Mouse (Mus musculus) kidney, adult 2 months (tissue): ENCODE results near the gene Cdc16. TPM values are rescaled to one million over a fixed set of nuclear protein-coding genes. Genes with fewer than 3 reads are reported as not detected.

Source experiments
- DNase-seq: peaks from one replicate; pipeline ENCODE4 v3.0.0; 2021
- H3K27ac ChIP-seq: fragments of 200-500 bp; 2 replicates; pipeline ENCODE4 v1.5.1; 2012; ENCODE audit warnings: low read depth, low read length, control low read depth, inconsistent platforms; ENCODE audit not compliant: insufficient read depth
- H3K27me3 ChIP-seq: fragments of 200-500 bp; replicated peaks from 2 replicates; pipeline ENCODE4 v1.6.1; 2012; ENCODE audit warnings: mild to moderate bottlenecking, moderate library complexity, low read length, inconsistent platforms; ENCODE audit not compliant: control insufficient read depth, insufficient read depth
- H3K36me3 ChIP-seq: fragments of 200-500 bp; 2 replicates; pipeline ENCODE4 v1.6.1; 2012; ENCODE audit warnings: mild to moderate bottlenecking, moderate library complexity, low read length, inconsistent platforms; ENCODE audit not compliant: control insufficient read depth, insufficient read depth
- H3K4me1 ChIP-seq: fragments of 200-500 bp; 2 replicates; pipeline ENCODE4 v1.6.1; 2011; ENCODE audit warnings: low read length; ENCODE audit not compliant: control insufficient read depth, insufficient read depth
- H3K4me3 ChIP-seq: fragments of 200-500 bp; 2 replicates; pipeline ENCODE4 v1.5.1; 2011; ENCODE audit warnings: mild to moderate bottlenecking, low read depth, low read length, control low read depth; ENCODE audit not compliant: insufficient read depth
- CTCF ChIP-seq: fragments of 200-500 bp; conservative IDR thresholded peaks from 2 replicates; pipeline ENCODE4 v1.5.1; 2011; ENCODE audit warnings: low read depth, mild to moderate bottlenecking, control low read depth, low read length, moderate library complexity, mixed read lengths; ENCODE audit not compliant: insufficient read depth, insufficient read length
- POLR2A ChIP-seq: fragments of 200-500 bp; IDR thresholded peaks from one replicate; pipeline ENCODE4 v1.6.1; 2011; ENCODE audit warnings: low read depth, low read length, control low read depth
- WGBS: fragments of 180-500 bp; shearing (Covaris S2); methylation state at CpG from one replicate; pipeline ENCODE4 v1.1.7; 2018; 5-methylcytosine and 5-hydroxymethylcytosine counted together
- polyA plus RNA-seq: library from polyadenylated mRNA; depleted of rRNA; stranded (reverse); fragments of >200 nt; gene quantifications from 2 replicates; pipeline ENCODE4 v1.2.3, GENCODE M21; 2012

The Cdc16 gene
- polyA plus RNA-seq, 1 experiment, result 30.2 TPM

DNA sequence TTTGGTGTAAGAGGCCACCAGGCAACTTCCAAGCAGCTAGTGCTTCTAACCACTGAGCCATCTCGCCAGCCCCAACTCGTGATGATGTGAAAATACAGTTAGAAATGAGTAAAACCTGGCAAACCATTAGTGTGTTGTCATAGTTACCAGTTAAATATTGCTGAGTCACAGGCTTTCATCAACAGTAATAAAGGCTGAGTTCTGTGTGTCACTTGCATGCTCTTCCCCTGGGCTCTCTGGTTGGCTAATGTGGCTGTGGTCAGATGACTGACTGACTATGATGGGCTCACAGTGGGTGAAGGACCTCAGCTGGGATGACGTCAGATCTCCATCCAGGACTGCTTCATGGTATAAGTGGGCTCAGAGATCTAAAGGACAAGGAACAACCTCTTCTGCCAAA, 23.1 kb downstream of the Cdc16 start:
- Histone ChIP-seq H3K4me3 (no peak overlapping the region), H3K36me3 (no peaks in the 10 kb centered on the region; the same call in 1 of the 2 replicates), H3K27me3 (no peaks in the 10 kb centered on the region), H3K4me1 (no peaks in the 10 kb centered on the region), H3K27ac (no peak overlapping the region)
- TF ChIP-seq CTCF (no peak), POLR2A (no peak)
- WGBS, result 74% methylated on average over 3 of the region's 3 CpGs
- no peak for DNase-seq

DNA sequence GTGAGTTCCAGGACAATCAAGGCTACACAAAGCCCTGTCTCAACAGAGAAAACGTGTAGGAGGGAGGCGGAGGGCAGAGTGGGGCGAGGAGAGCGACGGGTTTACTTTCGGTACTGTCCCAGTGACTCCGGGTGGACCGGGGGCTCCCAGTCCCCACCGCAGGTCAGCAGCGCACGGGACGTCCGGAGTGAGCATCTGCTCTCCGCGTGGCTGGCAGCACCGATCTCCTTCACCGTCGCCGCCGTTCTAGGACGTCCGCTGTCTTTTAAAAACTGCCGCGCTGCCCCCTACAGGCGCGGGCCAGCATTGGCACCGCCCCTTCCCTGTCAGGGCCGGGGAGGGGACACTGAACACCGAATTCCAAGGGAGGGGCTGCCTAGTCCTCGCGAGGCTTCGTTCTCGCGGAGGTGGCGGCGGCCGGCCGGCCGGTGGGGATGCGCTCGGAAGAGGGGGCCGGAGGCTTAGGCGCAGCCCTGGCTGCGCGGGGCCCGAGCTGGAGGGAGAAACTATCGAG, 27.8 kb downstream of the Cdc16 start, which contains the start of gene Upf3a:
Gene Upf3a, plus strand, starts transcription at position 366 of the 514 bp plus-strand sequence.
- DNase-seq, result peak; percentile 94
- Histone ChIP-seq H3K27ac (peak within 1 kb of the TSS; percentile 94), H3K36me3 (no peaks in the 10 kb centered on the region), H3K4me3 (peak within 1 kb of the TSS; percentile 89), H3K4me1 (peaks cover 3% of the 10 kb centered on the region; the same call in 1 of the 2 replicates), H3K27me3 (no peaks in the 10 kb centered on the region)
- WGBS, result under 1% methylated on average over 47 of the region's 47 CpGs
- TF ChIP-seq POLR2A, result no peak
- peak; percentile 64 for TF ChIP-seq CTCF

DNA sequence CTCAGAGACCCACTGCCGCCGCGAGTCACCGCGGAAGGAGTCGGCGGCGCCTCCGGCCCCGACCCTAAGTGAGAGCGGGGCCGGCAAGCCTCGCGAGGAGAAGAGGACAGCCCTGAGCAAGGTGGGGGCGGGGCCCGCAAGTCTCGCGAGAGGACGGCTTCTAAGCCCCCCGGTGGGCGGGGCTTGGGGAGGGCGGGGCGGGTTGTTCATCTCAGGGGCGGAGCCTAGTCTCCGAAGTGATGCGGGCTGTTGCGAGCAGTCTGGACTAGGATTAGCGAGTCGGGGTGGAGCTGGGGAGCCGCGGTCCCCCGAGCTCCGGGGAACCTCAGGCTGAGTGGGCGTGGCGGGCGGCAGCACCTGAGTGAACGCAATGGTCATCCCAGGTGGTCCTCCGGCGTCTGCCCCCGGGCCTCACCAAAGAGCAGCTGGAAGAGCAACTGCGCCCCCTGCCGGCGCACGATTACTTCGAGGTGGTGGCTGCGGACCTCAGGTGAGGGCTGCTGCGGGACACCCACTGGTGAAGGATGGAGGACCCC, 28.4 kb downstream of the Cdc16 start:
- peaks cover 3% of the 10 kb centered on the region; the same call in 1 of the 2 replicates for H3K4me1 ChIP-seq
- H3K36me3 ChIP-seq, result no peaks in the 10 kb centered on the region
- peak overlapping the region; percentile 89 for H3K4me3 ChIP-seq
- peak overlapping the region; percentile 94 for H3K27ac ChIP-seq
- under 1% methylated on average over 47 of the region's 47 CpGs for WGBS
- peak; percentile 97 for DNase-seq
- TF ChIP-seq CTCF (peak; percentile 70), POLR2A (no peak)
- no peaks in the 10 kb centered on the region for H3K27me3 ChIP-seq

DNA sequence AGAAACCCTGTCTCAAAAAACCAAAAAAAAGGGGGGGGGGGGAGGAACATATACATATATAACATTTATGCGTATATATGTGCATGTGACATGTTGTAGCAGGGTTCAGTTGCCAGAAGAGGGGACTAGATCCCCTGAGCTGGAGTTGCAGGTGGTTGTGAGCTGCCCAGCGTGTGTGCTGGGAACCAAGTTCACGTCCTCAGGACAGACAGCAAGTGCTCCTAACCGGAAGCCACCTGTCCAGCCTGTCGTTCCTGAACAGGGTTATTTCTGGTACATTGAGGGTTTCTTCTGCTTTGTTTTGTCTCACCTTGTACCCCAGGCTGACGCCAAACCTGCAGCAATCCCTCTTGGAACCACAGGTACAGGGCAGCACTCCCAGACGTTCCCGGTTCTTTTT, 32.1 kb downstream of the Cdc16 start:
- no peak for DNase-seq
- TF ChIP-seq POLR2A, result no peak
- TF ChIP-seq CTCF, result no peak
- 92% methylated on average over 8 of the region's 8 CpGs for WGBS
- H3K36me3 ChIP-seq, result no peaks in the 10 kb centered on the region
- H3K27ac ChIP-seq, result no peak overlapping the region
- no peak overlapping the region for H3K4me3 ChIP-seq
- no peaks in the 10 kb centered on the region for H3K27me3 ChIP-seq
- peaks cover 3% of the 10 kb centered on the region; the same call in 1 of the 2 replicates for H3K4me1 ChIP-seq

DNA sequence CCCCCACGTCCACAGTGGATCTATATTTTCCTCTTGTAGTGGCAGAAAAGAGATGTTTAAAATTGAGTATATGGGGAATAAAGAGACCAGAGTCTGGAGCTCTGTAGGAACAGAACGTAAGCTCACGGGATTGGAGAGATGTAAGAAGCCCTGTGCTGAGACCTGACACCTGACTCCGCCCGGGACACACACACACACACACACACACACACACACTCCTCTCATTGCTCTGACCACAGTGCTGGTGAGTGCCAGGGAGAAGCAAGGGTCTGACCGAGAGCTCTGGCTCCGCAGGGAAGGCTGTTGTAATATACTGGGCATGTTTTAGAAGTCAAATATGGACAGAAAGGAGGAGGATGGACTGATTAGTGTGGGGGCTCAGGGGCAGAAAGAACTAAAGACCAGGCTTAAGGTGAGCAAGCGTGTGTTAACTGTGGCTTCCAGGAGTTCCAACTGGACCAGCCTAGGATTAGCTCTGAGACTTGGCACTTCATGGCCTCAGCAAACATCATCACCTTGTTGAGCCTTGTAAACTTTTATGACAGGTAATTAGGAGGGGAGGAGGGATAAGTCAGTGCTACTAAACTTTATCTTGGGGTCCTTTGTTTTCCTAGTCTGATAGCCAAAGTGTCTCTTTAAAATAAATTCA, 35.7 kb downstream of the Cdc16 start:
- no peak for TF ChIP-seq POLR2A
- no peak for TF ChIP-seq CTCF
- Histone ChIP-seq H3K4me3 (no peak overlapping the region), H3K4me1 (no peaks in the 10 kb centered on the region), H3K27ac (no peak overlapping the region), H3K36me3 (no peaks in the 10 kb centered on the region; the same call in 1 of the 2 replicates), H3K27me3 (no peaks in the 10 kb centered on the region)
- no peak for DNase-seq
- WGBS, result 82% methylated on average over 8 of the region's 8 CpGs

DNA sequence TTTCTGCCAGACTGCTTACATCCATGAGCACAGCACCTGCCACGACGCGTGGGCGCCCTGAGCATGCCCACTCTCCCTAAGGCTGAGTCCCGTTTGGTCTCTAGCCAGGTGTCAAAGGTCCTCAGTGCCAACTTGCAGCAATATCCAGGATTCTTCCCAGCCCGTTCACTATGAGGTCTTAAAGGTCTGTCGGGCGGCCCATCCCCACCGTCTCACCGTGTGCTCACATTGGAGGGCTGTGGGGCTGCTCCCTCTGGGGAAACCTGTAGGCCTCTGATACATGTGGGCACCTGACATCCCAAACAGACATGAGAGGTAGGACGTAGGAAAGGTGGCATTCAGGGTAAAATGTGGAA, 36.2 kb downstream of the Cdc16 start:
- Histone ChIP-seq H3K4me1 (no peaks in the 10 kb centered on the region), H3K27me3 (no peaks in the 10 kb centered on the region), H3K4me3 (no peak overlapping the region), H3K36me3 (no peaks in the 10 kb centered on the region; the same call in 1 of the 2 replicates), H3K27ac (no peak overlapping the region)
- TF ChIP-seq CTCF, result no peak
- TF ChIP-seq POLR2A, result no peak
- DNase-seq, result peak; percentile 25
- WGBS, result 62% methylated on average over 11 of the region's 11 CpGs

DNA sequence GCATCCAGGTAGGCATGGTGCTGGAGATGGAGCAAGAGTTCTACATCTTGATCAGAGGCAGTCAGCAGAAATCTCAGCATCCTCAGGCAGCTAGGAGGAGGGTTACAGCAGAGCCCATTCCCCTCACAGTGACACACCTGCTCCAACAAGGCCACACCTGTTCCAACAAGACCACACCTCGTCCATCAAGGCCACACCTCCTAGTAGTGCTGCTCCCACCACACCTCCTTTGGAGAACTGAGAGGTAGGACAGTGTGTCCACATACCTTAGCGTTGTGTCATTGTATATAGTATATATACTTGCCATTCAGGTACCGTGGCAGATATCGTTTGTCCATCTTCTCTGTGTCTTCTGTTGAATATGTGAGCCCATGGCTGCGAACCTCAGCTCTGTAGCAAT, 40.2 kb downstream of the Cdc16 start:
- no peak for TF ChIP-seq POLR2A
- no peak for TF ChIP-seq CTCF
- Histone ChIP-seq H3K36me3 (no peaks in the 10 kb centered on the region; the same call in 1 of the 2 replicates), H3K4me3 (no peak overlapping the region), H3K27ac (no peak overlapping the region), H3K27me3 (no peaks in the 10 kb centered on the region), H3K4me1 (no peaks in the 10 kb centered on the region)
- no peak for DNase-seq
- WGBS, result 93% methylated on average over 5 of the region's 5 CpGs
